Mouse (Mus musculus) adrenal gland, postnatal 4 days (tissue): ENCODE measurements around the gene Gm20388. TPM values are rescaled to one million over a fixed set of nuclear protein-coding genes. Genes with fewer than 3 reads are reported as not detected.

Experiments
- DNase-seq, 2 experiments: peaks; one replicate each; pipeline ENCODE4 v3.0.0; 2021 to 2022; ENCODE audit warnings: low spot score in 2 of 2, mixed read lengths in 2 of 2
- total RNA-seq, 2 experiments: library from RNA; stranded (reverse); gene quantifications; 2 replicates each; pipeline ENCODE4 v1.2.3; 2021

The Gm20388 gene
- total RNA-seq, 2 experiments from 2014 or later: 8.8 TPM; not detected in 1

GRCm38 (mm10) chr8:121795461-121795860 is 1884.8 kb downstream of the Gm20388 start:
- DNase-seq: no peak

DNA sequence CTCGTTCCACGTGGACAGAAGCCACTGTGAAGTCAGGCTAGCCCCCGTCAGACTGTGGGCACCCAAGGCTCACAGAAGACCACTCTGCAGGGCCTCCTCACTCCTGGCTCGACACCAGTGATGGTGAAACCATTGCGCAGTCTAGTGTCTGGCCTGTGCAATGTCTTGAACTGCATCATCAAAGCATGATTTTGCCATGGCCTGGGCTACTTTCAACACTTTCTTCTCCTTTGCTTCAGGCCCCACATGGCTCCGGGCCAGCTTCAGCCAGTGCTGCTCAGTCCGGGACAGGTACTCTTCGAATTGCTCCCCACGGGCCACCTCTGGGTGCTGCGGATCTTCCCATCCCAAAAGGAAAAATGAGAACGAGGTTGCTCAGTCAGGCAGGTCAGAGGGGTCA is 1885.8 kb downstream of the Gm20388 start:
- no peak for DNase-seq

DNA sequence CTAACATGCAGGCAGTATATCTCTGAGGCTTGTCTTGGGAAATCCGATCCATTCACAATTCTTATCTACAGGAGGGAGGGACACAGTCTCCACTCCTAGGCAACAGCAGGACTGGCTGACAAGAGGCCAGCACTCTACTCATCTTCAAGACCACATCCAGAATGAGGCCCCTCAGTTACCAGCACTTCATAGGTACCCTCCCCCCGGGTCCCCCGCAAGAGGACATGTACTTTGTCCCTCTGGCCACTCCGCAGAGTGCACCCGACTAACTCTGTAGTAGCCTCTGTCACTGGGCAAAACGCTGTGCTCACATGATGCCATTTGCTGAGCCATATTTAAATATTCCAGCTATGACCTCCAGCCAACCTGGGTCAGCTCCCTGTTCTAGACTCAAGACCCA is 1887.8 kb downstream of the Gm20388 start:
- no peak for DNase-seq

GRCm38 (mm10) chr8:121804829-121805228 is 1894.2 kb downstream of the Gm20388 start:
- no peak for DNase-seq

DNA sequence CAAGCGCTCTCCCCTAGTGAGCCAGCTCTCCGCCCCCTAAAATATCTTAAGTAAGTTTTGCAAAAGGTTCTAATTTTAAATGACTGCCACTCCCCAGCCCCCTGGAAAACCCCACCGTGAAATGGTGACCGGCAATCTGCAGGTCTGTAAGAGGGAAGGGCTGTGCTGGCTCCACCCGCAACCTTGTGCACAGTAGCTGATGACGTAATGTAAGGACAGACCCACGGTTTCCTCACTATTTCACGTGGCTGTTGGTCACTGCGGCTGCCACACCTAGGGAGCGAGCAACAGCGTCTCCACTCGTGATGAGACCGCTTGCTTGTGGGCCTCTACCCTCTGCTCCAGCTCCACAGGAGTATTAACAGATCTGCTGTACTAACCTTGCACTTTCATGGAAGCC is 1895.5 kb downstream of the Gm20388 start:
- no peak for DNase-seq

- DNase-seq: no peak
Observed at GRCm38 (mm10) chr8:121808032-121808431, 1897.4 kb downstream of the Gm20388 start.

GRCm38 (mm10) chr8:121809524-121810155 is 1899.0 kb downstream of the Gm20388 start:
- DNase-seq: no peak

DNA sequence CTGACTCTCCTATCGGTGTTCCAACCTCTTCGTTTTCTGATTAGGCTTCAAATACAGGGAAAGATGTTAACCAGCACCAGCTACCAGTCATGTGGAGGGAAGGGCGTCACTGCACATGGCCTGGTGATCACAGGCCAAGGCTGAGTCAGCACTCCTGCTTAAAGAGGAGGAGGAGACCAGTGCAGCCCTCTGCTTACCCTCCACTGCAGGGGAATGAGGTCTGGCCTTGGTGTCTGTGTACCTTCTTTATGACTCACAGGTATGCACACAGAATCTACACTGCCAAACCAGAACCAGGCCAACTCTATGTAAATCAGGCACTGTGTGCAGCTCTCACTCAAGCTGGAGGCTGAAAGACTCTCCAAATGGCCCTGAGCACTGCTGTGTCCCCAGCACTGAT is 1900.9 kb downstream of the Gm20388 start:
- DNase-seq: no peak

DNA sequence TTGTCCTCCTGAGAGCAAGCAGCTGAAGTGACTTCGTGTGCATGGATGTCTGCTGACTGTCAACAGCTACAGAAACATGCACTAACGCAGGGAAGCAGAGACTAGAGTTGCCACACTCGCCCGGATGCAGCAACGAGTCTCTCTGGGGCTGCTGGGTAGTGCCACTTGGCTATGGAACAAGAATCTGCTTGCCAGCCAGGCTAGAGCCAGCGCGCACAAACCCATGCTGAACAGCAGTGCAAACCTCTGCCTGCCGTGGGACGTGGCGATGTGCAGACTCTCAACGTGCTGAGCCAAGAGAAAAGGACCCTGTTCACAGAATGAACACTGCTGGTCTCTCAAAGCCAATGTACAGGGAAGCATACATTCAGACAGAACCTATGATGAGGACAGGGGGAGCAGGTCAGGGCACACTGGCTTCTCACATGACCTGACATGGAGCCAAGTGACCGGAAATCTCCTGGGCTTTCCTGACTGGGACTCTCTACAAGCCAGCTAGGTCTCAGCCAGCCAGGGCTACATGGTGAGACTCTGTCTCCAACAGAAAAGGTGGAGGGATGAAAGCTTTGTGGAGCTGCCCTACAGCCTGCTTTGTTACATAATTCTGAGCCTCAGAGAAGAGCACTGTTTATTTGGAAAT is 1901.4 kb downstream of the Gm20388 start:
- DNase-seq: no peak

DNA sequence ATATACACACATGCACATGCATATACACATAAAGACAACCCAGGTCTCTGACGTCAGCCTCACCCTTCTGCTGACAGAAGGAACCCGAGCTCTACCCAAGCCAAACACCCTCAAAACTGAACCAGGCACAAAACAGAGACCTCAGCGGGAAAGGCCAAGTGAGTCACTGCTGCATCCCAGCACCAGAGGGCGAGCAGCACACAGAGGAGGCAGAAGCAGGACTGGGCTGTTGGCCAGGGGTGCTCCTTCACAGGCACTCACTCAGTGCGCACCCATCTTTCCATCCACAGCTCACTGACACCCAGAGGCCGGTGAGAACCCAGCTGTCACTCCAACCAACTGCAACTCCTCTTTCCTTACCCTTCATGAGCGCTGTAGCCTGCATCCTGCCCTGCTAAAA is 1907.6 kb downstream of the Gm20388 start:
- DNase-seq: no peak

DNA sequence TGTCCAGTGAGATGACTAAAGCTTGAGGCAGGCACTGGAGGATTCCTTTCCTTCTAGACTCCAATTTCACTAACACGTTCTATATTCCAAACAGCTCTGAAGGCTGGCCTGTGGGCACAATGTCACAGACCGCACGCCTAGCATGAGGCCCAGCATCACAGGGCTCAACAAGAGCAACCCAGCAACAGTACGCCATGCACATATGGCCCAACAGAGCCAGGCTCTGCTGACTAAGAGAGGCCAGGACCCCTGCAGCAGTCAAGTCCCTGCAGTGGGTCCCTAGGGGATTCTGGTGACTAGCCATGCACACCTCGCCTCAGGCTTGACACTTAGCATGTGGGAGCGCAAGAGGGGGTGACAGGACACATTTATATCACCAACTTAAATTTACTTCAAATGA is 1910.2 kb downstream of the Gm20388 start:
- DNase-seq: no peak

DNA sequence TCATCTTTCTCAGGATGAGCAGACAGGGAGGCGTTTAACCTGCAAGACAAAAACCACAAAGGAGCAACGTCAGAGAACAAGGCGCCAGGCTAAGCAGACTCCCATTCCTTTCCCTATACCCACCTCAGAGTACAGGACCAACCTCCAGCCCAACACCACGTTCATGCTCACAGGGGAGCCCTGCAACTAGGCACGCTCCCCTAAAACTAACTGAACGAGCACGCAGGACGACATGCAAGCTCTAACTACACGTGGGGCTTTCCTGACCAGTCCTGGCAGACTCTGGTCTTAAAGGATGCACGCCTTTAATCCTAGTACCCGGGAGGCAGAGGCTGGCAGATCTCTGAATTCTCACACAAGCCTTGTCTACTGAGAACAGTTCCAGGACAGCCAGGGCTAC is 1910.7 kb downstream of the Gm20388 start:
- DNase-seq: no peak

GRCm38 (mm10) chr8:121821770-121822169 is 1911.1 kb downstream of the Gm20388 start:
- DNase-seq: no peak

DNA sequence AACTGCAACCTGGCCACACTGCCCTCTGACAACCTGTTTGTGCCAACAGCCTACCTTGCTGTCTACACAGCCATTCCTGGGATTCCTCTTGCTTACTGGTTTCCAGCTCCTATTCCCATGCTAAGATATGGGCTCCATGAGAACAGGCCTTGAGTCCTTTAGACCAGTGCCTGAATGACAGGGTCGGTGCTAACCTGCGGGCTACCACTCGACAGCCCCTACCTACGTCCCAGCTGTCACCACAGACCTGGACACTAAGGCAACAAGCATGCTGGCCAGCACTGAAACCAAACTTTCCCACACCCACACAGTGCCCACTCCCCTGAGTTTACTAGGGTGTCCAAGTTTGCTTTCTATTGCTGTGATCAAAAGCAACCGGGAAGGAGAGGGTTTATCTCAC is 1917.1 kb downstream of the Gm20388 start:
- no peak for DNase-seq

GRCm38 (mm10) chr8:121828376-121829023 is 1917.9 kb downstream of the Gm20388 start:
- no peak for DNase-seq

- peak; percentile 76 to 79 for DNase-seq
Observed at GRCm38 (mm10) chr8:121829048-121829776, 1918.6 kb downstream of the Gm20388 start, which contains the start of gene Klhdc4. Klhdc4 (minus strand) TSS chr8:121829569.

- no peak for DNase-seq
Observed at GRCm38 (mm10) chr8:121829777-121830362, 1919.2 kb downstream of the Gm20388 start.

GRCm38 (mm10) chr8:121832061-121832460 is 1921.4 kb downstream of the Gm20388 start:
- DNase-seq: no peak

GRCm38 (mm10) chr8:121832503-121832902 is 1921.9 kb downstream of the Gm20388 start:
- no peak for DNase-seq

DNA sequence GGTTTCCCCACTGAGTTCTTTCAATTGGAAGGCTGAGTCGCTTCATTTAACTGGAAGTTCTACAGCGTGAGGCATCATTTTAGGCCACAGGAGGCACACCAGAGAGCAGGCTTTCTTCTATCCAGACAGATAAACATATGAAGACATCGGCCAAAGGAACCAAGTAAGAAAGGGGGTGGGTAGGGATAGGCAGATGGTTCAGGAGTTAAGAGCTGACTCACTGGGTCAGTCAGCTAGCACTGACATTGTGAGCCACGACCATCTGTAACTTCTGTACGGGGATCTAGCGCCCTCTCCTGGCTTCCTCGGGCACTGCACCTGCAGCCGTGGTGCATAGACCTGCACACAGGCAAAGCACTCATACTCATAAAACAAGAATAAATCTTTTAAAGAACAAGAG is 1930.6 kb downstream of the Gm20388 start:
- DNase-seq: no peak
